Mouse (Mus musculus): ENCODE results near the gene Lgals12. TPM values are rescaled to one million over a fixed set of nuclear protein-coding genes. Genes with fewer than 3 reads are reported as not detected.
A peak's percentile ranks its signal among the peaks of the same experiment; 100 is the strongest.

The Lgals12 gene
- total RNA-seq, 1 experiment from 2014 or later: not detected

DNA sequence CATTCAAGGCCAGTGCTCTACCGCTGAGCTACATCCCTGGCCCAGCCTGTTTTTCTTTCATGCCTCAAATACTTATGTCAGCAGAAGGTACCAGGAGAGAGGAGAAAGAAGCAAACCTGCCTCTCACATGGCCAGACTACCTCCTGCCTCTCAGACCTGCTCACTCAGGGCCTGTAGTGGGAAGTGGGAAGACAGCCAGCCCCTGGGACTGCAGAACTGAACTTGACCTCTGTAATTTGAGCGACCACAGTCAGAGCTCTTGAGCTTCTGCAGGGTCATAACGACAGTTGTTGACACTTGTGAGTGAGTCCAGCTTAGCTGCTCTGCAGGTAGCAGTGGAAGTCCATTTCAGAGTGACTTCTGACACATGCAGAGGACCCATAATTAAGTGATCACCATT is 15.0 kb downstream of the Lgals12 start:
- ATAC-seq (replicated peaks in 1 of 2; ENCODE audit: insufficient read depth in 1 of 2, low FRiP score in 2 of 2, low TSS enrichment in 1 of 2, low read depth in 1 of 2, poor library complexity in 2 of 2, severe bottlenecking in 2 of 2): no peak

DNA sequence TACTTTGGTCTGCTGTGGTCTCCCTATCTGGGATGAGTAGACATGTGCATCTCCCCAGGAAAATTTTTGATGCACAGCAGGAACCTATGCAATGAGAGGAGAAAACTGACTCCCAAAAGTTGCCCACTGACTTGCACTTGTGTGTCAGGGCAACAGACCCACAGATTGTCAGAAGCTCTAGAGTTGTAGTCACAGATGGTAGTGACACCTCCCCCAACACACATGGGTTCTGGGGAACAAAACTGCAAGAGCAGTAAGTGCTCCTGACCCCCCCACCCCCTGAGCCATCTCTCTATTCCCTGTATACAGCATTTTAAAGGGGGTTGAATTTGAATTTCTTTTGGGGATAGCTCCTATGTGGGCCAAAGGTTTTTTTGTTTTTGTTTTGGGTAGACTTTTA is 16.2 kb downstream of the Lgals12 start:
- ATAC-seq (replicated peaks in 1 of 2; ENCODE audit: insufficient read depth in 1 of 2, low FRiP score in 2 of 2, low TSS enrichment in 1 of 2, low read depth in 1 of 2, poor library complexity in 2 of 2, severe bottlenecking in 2 of 2): no peak

DNA sequence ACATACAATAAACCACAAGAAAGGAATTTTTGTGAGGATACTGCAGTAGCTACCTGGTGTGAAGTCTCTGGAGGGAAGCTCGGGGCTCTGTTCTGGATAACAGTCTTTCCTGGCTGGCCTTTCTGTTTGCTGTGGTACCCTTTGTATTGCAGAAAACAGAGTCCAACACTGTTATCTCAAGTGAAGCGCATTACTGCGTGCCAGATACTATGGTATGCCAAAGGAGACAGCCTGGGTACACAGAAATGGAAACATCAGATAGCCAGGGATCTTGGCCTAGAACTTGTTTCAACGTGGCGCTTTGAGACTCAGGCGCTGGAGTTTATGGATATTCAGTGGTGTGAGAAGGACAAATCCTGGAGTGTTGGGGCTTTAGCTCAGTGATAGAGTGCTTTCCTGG is 21.2 kb downstream of the Lgals12 start:
- ATAC-seq (replicated peaks in 1 of 2; ENCODE audit: insufficient read depth in 1 of 2, low FRiP score in 2 of 2, low TSS enrichment in 1 of 2, low read depth in 1 of 2, poor library complexity in 2 of 2, severe bottlenecking in 2 of 2): no peak

DNA sequence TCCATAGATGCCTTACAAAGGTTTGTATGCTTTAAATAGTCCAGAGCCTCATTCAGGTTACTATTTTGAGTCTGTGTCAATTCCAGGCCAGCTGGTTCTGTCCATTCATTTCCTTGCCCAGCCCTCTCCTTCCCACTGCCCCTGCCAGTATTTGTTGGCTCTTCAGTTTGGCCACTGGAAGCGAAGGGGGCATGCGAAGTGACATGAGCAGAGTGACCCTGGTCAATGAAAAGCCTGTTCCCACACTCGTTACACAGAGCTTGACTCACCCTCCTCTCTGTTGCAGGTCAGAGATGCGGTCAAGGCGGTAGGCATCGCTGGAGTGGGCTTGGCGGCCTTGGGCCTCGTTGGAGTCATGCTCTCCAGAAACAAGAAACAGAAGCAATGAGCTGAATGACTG is 21.7 kb downstream of the Lgals12 start:
- ATAC-seq (replicated peaks in 1 of 2; ENCODE audit: insufficient read depth in 1 of 2, low FRiP score in 2 of 2, low TSS enrichment in 1 of 2, low read depth in 1 of 2, poor library complexity in 2 of 2, severe bottlenecking in 2 of 2): no peak

DNA sequence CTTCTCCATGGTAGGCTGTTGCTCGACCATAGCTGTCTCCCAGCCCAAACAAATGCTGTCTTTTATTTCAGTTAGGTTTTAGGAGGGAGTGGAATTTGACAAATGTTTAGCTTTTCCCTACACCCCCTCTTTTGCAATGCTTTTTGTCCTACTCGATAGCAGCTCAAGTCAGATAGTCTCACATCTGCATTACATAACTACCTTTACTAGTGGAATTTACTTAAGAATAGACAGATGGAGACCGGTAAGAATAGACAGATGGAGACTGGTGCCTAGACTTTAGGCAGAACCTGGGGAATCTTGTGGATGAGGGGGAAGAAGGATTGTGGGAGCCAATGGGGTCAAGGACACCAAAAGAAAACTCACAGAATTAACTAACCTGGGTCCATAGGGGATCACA is 23.4 kb downstream of the Lgals12 start:
- no peak for ATAC-seq (replicated peaks in 1 of 2; ENCODE audit: insufficient read depth in 1 of 2, low FRiP score in 2 of 2, low TSS enrichment in 1 of 2, low read depth in 1 of 2, poor library complexity in 2 of 2, severe bottlenecking in 2 of 2)

DNA sequence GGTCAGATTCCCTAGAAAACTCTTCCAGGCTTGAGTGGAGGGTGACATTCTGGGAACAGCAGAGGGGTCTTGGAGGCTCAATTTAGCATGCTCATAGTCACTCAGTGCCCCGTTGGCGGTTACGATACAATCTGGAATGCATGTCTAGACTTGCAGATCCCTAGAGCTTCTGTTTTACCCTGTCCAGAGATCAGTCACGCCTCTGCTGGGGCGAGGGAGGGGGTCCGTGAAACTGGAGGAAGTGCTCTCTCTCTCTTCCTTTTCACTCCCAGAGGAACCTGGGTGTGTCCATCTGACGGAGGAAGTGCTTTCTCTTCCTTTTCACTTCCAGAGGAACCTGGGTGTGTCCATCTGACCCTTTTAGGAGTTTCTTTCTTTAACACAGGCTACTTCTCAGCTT is 23.9 kb downstream of the Lgals12 start:
- ATAC-seq (replicated peaks in 1 of 2; ENCODE audit: insufficient read depth in 1 of 2, low FRiP score in 2 of 2, low TSS enrichment in 1 of 2, low read depth in 1 of 2, poor library complexity in 2 of 2, severe bottlenecking in 2 of 2): no peak

DNA sequence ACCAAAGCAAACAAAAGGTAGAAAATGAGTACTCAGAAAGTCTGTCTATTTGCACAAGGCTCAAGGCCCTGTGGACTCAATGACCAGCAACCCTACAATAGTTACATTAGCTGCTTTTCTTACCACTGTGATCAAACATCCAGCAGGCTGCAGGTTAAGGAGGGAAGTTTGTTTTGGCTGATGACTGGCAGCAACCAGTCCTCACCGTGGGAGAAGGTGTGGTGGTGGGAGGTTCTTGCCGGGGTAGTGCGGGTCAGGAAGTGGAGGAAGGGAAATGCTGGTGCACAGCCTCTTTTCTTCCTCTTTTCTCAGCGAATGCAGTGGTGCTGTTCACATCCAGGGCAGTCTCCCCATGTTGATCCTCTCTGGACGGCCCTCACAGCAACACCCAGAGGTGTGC is 26.0 kb downstream of the Lgals12 start:
- no peak; a peak in 1 of 4 replicates for ATAC-seq (replicated peaks in 1 of 2; ENCODE audit: insufficient read depth in 1 of 2, low FRiP score in 2 of 2, low TSS enrichment in 1 of 2, low read depth in 1 of 2, poor library complexity in 2 of 2, severe bottlenecking in 2 of 2)

DNA sequence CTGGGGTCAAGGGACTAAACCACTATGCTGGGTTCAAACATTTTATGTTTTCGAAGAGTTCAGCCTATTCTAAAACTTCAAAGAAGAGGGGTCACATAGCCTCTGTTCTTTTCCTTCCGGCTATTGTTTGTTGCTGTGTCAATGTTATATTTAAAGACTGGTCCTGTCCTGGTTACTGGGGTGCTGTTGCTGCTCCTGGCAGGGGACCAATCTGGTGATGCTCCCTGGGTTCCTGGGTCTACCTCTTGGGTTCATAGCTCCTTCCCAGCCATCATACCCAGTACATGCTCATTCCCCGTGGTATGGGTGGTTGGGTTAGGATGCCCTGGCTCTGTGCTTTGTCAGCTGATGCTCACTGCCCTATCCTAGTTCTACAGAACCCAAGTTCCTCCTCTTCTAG is 29.3 kb downstream of the Lgals12 start:
- ATAC-seq (replicated peaks in 1 of 2; ENCODE audit: insufficient read depth in 1 of 2, low FRiP score in 2 of 2, low TSS enrichment in 1 of 2, low read depth in 1 of 2, poor library complexity in 2 of 2, severe bottlenecking in 2 of 2): no peak

DNA sequence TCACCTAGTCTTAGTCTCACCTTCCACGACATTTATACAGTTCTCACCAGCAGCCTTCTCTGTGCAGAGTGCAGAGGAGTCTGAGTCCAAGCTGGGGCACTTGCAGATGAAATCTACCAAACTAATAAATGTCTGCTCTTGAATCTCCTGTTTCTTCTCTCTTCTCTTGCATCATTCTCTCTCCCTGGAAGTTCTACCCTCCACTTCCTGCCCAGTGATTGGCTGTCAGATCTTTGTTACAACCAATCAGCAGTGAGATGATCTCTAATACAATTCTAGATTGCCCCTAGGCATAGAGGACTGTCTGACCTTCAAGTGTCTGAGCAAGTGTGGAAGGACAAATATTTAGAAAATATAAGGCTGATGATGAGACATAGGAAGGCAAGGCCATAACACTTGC is 30.8 kb downstream of the Lgals12 start:
- no peak for ATAC-seq (replicated peaks in 1 of 2; ENCODE audit: insufficient read depth in 1 of 2, low FRiP score in 2 of 2, low TSS enrichment in 1 of 2, low read depth in 1 of 2, poor library complexity in 2 of 2, severe bottlenecking in 2 of 2)

DNA sequence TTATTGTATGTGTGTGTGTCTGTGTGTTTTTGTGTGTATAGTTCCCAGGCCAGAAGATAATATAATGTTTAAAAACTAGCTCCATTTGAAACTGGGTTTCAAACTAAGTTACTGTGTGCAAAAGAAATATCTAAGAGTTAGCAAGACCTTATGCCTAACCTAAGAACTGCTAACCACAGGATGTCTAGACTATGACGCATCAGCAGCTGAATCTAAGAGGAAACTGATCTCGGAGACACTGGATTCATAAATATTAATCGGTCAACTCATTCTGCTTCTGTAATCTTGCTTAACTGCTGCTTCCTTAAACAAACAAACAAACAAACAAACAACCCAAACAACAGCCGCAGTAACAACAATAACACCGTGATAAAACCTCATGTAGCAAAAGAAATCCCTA is 37.3 kb downstream of the Lgals12 start:
- peak in 1 of 2 experiments; percentile 7; a peak in 1 of 4 replicates for ATAC-seq (replicated peaks in 1 of 2; ENCODE audit: insufficient read depth in 1 of 2, low FRiP score in 2 of 2, low TSS enrichment in 1 of 2, low read depth in 1 of 2, poor library complexity in 2 of 2, severe bottlenecking in 2 of 2)

DNA sequence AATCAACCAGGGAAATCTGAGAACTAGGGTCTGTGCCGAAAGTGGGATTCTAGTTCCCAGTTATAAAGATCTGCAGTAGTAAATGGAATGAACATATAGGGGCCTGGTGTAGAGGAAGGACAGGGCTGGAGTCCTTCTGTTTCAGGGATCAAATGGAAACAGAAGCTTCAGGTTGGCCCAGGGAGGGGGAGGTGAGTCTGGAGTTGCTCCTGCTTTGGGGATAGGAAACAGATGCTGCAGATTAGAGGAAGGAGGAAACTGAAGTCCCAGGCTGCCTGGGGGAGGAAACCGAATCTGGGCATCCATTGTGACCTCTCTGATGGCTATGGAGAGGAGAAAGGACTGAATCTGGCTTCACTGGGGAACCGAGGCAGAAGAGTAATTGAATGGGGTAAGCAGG is 38.6 kb downstream of the Lgals12 start:
- ATAC-seq (replicated peaks in 1 of 2; ENCODE audit: insufficient read depth in 1 of 2, low FRiP score in 2 of 2, low TSS enrichment in 1 of 2, low read depth in 1 of 2, poor library complexity in 2 of 2, severe bottlenecking in 2 of 2): peak in 1 of 2 experiments; percentile 42; a peak in 1 of 4 replicates

DNA sequence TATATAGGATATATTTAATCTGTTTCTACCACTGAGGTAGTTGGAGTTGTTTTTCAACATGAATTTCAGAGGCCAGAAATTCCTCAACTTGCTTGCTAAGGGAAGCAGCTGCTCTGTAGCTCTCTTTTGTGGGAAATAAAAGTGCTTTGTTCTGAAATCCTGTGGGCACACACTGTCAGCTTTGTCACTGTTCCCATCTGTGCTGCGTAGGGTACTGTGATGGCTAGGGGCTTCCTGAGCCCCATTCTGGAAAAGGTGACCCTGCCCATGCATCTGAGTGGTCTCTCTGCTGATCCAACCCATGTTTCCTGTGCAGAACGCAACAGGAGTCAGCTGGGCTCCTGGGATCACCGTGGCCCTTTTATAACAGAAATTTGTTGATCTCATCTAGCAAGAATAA is 40.2 kb downstream of the Lgals12 start:
- no peak for ATAC-seq (replicated peaks in 1 of 2; ENCODE audit: insufficient read depth in 1 of 2, low FRiP score in 2 of 2, low TSS enrichment in 1 of 2, low read depth in 1 of 2, poor library complexity in 2 of 2, severe bottlenecking in 2 of 2)

DNA sequence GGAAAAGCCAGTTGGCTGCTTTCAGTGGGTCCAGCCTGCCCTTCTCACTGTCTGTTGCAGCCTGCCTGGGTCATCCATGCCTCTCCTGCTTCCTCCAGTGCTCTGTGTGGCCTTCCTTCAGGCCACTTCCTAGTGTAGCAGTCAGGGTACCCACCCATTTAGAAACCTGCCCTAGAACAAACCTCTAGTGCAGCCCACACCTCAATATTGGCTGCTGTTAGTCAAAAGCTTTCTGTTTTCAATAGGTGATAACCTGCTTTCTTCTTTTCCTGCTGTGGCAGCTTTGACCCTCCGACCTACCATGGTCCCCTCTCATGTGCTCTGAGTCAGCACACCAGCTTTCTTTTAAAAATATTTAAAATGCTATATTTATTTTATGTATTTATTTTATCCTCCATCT is 42.5 kb downstream of the Lgals12 start:
- ATAC-seq (replicated peaks in 1 of 2; ENCODE audit: insufficient read depth in 1 of 2, low FRiP score in 2 of 2, low TSS enrichment in 1 of 2, low read depth in 1 of 2, poor library complexity in 2 of 2, severe bottlenecking in 2 of 2): no peak

DNA sequence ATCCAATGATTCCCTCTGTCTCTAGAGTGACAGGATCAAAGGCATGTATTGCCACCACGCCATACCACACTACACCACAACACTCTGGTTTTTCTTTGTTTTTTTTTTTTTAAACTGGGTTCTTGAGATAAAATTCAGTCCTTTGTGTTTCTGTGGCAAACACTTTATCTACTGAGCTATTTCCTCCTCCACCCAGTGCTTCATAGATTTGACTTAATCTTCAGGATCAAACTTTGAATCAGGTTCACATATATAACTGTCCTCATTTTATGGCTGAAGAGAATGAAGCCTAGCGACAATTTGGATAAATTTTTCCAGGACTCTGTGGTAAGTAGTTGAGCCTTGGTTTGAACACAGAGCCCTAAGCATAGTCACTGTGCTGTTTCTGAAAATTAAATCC is 43.3 kb downstream of the Lgals12 start:
- no peak for ATAC-seq (replicated peaks in 1 of 2; ENCODE audit: insufficient read depth in 1 of 2, low FRiP score in 2 of 2, low TSS enrichment in 1 of 2, low read depth in 1 of 2, poor library complexity in 2 of 2, severe bottlenecking in 2 of 2)

DNA sequence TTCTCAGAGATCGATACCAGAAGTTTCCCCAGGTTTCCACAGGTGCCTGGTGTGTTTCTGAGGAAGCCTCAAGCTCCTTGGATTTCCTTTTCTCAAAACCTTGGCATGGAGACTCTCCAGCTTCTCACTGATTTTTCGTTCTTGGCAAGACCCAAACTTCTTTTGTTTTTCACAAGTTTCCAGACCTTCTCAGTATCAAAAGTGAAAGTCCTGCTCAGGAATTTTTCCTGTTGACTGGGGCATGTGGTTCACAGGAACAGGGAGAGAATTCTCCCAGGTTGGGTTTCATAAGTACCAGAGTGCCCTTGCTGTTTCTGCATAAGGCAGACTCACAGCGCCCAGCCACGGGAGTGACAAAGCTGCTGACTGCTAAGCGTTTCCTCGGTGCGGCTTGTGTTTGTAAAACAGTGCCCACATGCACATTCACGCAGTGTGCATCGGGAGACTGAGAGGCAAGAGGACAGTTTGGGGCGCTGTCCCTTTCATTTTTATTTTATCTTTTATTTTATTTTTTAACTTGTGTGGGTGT is 44.3 kb downstream of the Lgals12 start:
- no peak for ATAC-seq (replicated peaks in 1 of 2; ENCODE audit: insufficient read depth in 1 of 2, low FRiP score in 2 of 2, low TSS enrichment in 1 of 2, low read depth in 1 of 2, poor library complexity in 2 of 2, severe bottlenecking in 2 of 2)

DNA sequence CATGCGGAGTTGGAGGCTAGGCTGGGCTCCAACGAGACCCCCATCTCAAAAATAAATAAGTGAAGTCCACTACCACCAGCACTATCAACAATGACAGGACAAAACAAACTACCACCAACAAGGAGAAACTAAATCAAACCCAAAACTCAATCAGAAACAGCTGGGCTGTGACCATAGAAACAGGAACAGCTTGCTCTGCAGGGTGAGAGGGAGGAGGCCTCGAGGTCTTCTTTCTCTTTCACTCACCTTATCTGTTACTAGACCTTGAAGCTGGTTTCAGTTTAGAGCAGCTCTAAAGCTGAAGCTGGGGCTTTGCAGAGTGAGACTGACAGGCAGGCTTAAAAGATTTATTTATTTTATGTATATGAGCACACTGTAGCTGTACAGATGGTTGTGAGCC is 45.5 kb downstream of the Lgals12 start:
- no peak for ATAC-seq (replicated peaks in 1 of 2; ENCODE audit: insufficient read depth in 1 of 2, low FRiP score in 2 of 2, low TSS enrichment in 1 of 2, low read depth in 1 of 2, poor library complexity in 2 of 2, severe bottlenecking in 2 of 2)

DNA sequence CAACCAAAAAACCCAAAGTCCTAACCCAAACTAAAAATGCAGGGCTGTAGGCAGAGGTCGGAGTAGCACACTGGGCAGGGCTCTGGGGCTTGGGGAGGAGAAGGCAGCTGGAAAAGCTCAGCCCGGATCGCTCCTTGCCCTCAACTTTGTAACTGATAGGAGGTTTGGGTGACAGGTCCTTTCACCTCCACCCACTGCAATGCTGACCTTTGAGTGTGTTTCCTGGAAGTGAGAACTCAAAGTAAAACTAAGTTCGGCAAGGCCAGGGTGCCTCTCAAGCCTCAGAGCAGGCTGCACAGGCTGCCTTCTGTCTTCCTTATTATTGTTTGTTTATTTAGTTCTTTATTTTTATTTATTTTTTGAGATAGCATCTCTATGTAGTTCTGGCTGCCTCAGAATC is 47.0 kb downstream of the Lgals12 start:
- ATAC-seq (replicated peaks in 1 of 2; ENCODE audit: insufficient read depth in 1 of 2, low FRiP score in 2 of 2, low TSS enrichment in 1 of 2, low read depth in 1 of 2, poor library complexity in 2 of 2, severe bottlenecking in 2 of 2): no peak

DNA sequence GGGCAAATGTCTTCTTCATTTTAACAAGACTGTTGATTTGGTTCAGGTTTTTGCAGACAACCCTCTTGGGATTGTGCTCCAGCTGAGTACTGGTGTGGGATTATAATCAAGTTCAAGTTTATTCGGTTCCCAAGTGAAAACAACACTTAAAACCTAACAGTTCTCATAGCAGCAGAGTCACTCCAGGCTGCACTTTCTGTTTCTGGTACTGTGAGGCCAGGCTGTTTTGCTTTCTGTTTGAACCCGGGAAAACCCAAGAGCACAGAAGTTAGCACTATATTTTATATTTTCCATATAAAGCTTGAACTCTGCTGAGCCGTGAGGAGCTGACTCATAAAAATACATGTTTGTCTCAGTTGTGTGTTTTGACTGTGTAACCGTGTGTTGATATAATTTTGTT is 48.3 kb downstream of the Lgals12 start:
- ATAC-seq (replicated peaks in 1 of 2; ENCODE audit: insufficient read depth in 1 of 2, low FRiP score in 2 of 2, low TSS enrichment in 1 of 2, low read depth in 1 of 2, poor library complexity in 2 of 2, severe bottlenecking in 2 of 2): no peak

DNA sequence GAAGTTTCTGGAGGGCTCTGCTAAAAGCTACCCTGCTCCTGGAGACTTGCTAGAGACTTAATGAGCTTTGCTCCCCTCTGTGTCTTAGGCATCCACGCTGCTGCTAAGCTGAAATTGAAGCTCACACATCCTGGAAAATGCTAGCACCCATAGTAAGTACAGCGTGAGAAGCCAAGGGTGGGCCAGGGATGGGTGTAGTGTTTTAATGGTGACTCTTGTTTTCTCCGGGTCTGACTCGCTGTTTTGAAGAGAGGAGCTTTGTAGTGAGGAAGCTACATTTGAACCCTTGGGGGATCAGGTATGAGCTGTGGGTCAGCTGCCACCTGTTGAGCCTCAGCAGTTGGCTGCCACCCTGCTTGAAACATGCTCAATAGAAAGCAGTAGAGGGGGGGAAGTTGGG is 49.1 kb downstream of the Lgals12 start:
- no peak for ATAC-seq (replicated peaks in 1 of 2; ENCODE audit: insufficient read depth in 1 of 2, low FRiP score in 2 of 2, low TSS enrichment in 1 of 2, low read depth in 1 of 2, poor library complexity in 2 of 2, severe bottlenecking in 2 of 2)

DNA sequence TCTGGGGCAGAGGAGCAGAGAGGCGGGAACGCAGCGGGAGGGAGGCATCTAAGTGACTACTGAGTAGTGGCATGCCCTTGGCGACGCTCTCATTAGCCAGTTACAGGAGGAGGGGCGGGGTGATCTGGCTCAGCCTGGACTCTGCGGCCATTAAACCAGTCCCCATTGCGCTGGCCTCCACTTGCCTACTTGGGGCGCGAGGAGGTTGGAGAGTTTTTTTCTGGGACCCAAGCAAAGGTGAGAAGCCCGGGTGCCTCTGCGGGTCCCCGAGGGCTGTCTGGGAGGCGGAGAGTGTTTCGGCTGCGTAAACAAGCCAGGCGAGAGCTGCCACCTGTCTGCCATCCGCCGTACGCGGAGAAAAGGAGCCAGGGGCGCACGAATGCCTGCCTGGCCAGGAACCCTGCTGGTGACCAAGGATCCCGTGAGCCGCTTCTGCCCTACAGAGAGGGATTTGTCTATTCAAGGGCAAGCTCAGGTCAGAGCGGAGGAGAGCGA is 49.6 kb downstream of the Lgals12 start, which contains the start of gene Pla2g16:
Pla2g16 (plus strand) TSS at position 132 of the 495 bp plus-strand sequence.
- ATAC-seq (replicated peaks in 1 of 2; ENCODE audit: insufficient read depth in 1 of 2, low FRiP score in 2 of 2, low TSS enrichment in 1 of 2, low read depth in 1 of 2, poor library complexity in 2 of 2, severe bottlenecking in 2 of 2): peak; percentile 96 to 98
